Mouse (Mus musculus): Measurements from ENCODE around the gene Cybrd1. TPM values are rescaled to one million over a fixed set of nuclear protein-coding genes. Genes with fewer than 3 reads are reported as not detected.

Cybrd1 gene
- polyA plus RNA-seq, 1 experiment = not detected

DNA sequence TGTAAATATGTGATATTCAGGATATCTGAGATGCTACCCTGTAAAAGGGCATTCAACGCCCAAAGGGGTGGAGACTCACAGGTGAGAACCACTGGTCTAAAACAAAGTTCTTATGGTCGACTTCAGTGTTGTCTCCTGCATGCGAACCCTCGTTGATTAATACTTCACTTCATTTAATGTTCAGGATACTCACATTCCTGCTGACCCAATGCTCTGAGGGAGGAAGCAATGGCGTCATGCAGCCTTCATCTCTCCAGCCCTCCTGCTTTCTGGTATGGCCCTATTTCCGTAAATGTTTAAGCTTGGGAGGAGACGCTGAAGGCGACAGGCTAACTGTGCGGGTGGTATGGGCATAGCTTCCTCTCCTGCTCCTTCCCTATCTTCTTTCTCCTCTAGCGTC is 62.0 kb downstream of the Cybrd1 start:
- no peak for TF ChIP-seq GATA1 (IDR thresholded peaks at IDR 0.05; ENCODE audit: low read length)

- no peak for TF ChIP-seq GATA1 (IDR thresholded peaks at IDR 0.05; ENCODE audit: low read length)
Observed at GRCm38 (mm10) chr2:71180566-71181217, 63.0 kb downstream of the Cybrd1 start.

GRCm38 (mm10) chr2:71187950-71188349 is 70.2 kb downstream of the Cybrd1 start:
- no peak for TF ChIP-seq GATA1 (IDR thresholded peaks at IDR 0.05; ENCODE audit: low read length)

DNA sequence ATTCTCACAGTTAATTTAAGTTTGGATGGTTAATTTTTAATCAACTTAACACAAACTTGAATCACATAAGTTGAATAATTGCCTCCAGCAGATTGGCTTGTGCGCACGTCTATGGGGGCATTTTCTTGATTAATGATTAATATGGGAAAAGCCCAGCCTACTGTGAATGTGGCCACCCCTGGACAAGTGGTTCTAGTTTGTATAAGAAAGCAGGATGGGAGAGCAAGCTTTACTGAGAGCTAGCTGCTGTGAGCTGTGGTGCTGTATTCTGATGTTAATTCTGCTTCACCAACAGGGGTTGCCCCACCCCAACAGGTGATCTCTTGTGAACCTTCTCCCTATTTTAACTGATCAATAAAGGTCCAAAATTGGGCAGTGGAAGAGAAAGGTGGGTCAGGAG is 71.1 kb downstream of the Cybrd1 start:
- no peak for TF ChIP-seq GATA1 (IDR thresholded peaks at IDR 0.05; ENCODE audit: low read length)

GRCm38 (mm10) chr2:71191391-71192194 is 73.9 kb downstream of the Cybrd1 start:
- no peak for TF ChIP-seq GATA1 (IDR thresholded peaks at IDR 0.05; ENCODE audit: low read length)

GRCm38 (mm10) chr2:71192195-71192807 is 74.6 kb downstream of the Cybrd1 start:
- no peak for TF ChIP-seq GATA1 (IDR thresholded peaks at IDR 0.05; ENCODE audit: low read length)

Other genes starting within 250 kb of the Cybrd1 start
- gene Dcaf17, start 62.6 kb upstream of the Cybrd1 start, polyA plus RNA-seq (2012) = 5.5 and 7.5 TPM in 2 replicates
- gene Mettl8, start 62.3 kb upstream of the Cybrd1 start, polyA plus RNA-seq (2012) = 28.5 and 30.2 TPM in 2 replicates
- 4.1 and 5.8 TPM in 2 replicates for gene Dync1i2, start 93.8 kb downstream of the Cybrd1 start, polyA plus RNA-seq (2012)
- 5.0 and 11.6 TPM in 2 replicates for gene Slc25a12, start 249.8 kb downstream of the Cybrd1 start, polyA plus RNA-seq (2012)